Mouse (Mus musculus) embryonic facial prominence, embryonic 11.5 days (tissue): ENCODE measurements at regions not wholly inside any gene's neighbourhood (a gene's known extent, or its start where the extent isn't known, plus 50 kb on each side); places are given as distances from the start of the nearest gene placed in this dataset.

Source experiments
- ATAC-seq: fragments of 200-750 bp; cut with Nextera tagmentation; replicated peaks from 2 replicates; pipeline ENCODE4 v1.8.0; 2017; ENCODE audit warnings: low read depth; ENCODE audit not compliant: insufficient number of reproducible peaks, low FRiP score, low TSS enrichment
- DNase-seq: peaks from one replicate; pipeline ENCODE4 v3.0.0-alpha.2; 2015; ENCODE audit warnings: low spot score
- H3K27ac ChIP-seq: fragments of 300-500 bp; sonication (generic); replicated peaks from 2 replicates; pipeline ENCODE4 v1.5.1; 2014; ENCODE audit warnings: mild to moderate bottlenecking, low read depth, low read length, control low read depth
- H3K27me3 ChIP-seq: fragments of 300-500 bp; sonication (generic); 2 replicates; pipeline ENCODE4 v1.6.1; 2014; ENCODE audit warnings: mild to moderate bottlenecking, low read length, moderate library complexity, mixed read lengths; ENCODE audit not compliant: control insufficient read depth, insufficient read depth
- H3K36me3 ChIP-seq: fragments of 300-500 bp; sonication (generic); replicated peaks from 2 replicates; pipeline ENCODE4 v1.6.1; 2014; ENCODE audit warnings: low read depth, mild to moderate bottlenecking, low read length, moderate library complexity, mixed read lengths; ENCODE audit not compliant: control insufficient read depth, insufficient read depth
- H3K4me1 ChIP-seq: fragments of 300-500 bp; sonication (generic); 2 replicates; pipeline ENCODE4 v1.6.1; 2014; ENCODE audit warnings: low read length, mixed read lengths; ENCODE audit not compliant: control insufficient read depth, insufficient read depth
- H3K4me2 ChIP-seq: fragments of 300-500 bp; sonication (generic); 2 replicates; pipeline ENCODE4 v1.6.1; 2014; ENCODE audit warnings: low read depth, mild to moderate bottlenecking, control low read depth, low read length, moderate library complexity
- H3K4me3 ChIP-seq: fragments of 300-500 bp; sonication (generic); 2 replicates; pipeline ENCODE4 v1.5.1; 2014; ENCODE audit warnings: low read depth, low read length, control low read depth
- H3K9ac ChIP-seq: fragments of 300-500 bp; sonication (generic); replicated peaks from 2 replicates; pipeline ENCODE4 v1.6.1; 2014; ENCODE audit warnings: mild to moderate bottlenecking, control low read depth, low read length
- H3K9me3 ChIP-seq: fragments of 300-500 bp; sonication (generic); replicated peaks from 2 replicates; pipeline ENCODE4 v1.6.1; 2016; ENCODE audit warnings: mild to moderate bottlenecking, low read length, inconsistent platforms, mixed read lengths; ENCODE audit not compliant: control insufficient read depth
- WGBS: fragments of 180-500 bp; shearing (Covaris S2); extraction: QIAGEN DNeasy Blood & Tissue Kit; methylation state at CpG from one replicate; pipeline ENCODE4 v1.1.7; 2014; 5-methylcytosine and 5-hydroxymethylcytosine counted together

DNA sequence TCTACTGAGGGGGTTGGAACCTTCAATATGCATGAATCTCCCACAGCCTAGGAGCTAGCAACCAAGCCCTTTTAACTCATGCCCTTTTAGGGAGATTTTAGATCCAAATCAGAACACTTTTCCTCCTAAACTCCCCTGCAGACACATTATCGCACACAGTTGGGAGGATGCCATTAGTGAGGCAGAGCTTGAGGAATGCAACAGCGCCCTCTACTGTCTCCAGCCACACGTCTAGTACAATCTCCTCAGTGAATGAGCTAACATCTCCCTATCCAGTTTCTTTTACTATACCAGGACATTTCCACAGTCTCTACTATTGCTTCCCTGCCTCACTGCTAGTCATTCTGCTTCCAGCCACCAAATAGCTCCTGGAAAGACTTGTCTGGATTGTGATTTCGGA lies 59.3 kb downstream of the 1700080O16Rik start:
- Histone ChIP-seq H3K4me1 (no peaks in the 10 kb centered on the region), H3K9ac (no peak overlapping the region), H3K9me3 (no peaks in the 10 kb centered on the region), H3K36me3 (no peaks in the 10 kb centered on the region), H3K4me2 (no peak overlapping the region), H3K27me3 (no peaks in the 10 kb centered on the region), H3K27ac (no peak overlapping the region), H3K4me3 (no peak overlapping the region)
- 19% methylated on average over 4 of the region's 4 CpGs for WGBS
- DNase-seq (peak; percentile 86), ATAC-seq (no peak; the same call in 1 of the 2 replicates)

DNA sequence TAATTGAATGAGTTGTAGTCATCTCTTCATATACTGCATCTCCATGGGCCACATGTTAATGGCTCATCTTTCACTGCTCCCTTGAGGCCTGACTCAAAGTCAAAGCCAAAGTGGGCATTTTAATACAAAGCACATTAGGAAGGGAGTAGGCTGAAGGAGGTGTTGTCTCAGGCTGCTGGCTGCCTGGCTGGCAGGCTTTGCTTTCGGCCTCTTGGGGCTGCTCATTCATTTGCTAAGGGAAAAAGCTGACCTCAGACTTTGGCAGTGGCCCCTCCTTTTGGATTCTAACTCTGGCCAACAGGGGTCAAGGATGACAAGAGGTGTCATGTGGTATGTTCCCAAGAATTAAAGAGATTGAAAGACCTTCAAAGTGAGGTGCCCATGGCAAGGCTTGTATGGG lies 61.0 kb downstream of the 1700080O16Rik start:
- Histone ChIP-seq H3K27me3 (no peaks in the 10 kb centered on the region), H3K36me3 (no peaks in the 10 kb centered on the region), H3K27ac (no peak overlapping the region), H3K4me2 (no peak overlapping the region), H3K4me1 (no peaks in the 10 kb centered on the region), H3K9me3 (no peaks in the 10 kb centered on the region), H3K9ac (no peak overlapping the region), H3K4me3 (no peak overlapping the region)
- no peak for ATAC-seq
- DNase-seq, result no peak
- 0% methylated on average over 1 of the region's 1 CpGs for WGBS

DNA sequence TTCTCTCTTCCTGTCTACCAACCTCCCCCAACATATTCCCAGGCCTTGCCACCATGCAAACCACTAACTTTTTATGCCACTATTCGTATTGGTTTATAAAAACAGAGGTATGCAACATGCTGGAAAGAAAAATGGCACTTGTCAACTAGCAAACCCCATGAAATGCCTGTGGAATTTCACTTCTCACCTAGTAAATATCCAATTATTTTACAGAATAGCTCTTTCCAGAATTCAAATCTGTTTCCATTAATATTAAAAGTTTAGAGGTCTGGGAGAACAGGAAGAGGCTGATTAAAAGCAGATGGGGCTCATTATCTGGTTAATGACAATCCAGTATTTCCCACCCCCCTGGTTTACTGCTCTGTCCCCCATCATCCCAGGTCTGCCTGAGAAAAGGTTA lies 62.0 kb downstream of the 1700080O16Rik start:
- no peak for DNase-seq
- ATAC-seq, result no peak
- no peak overlapping the region for H3K4me2 ChIP-seq
- WGBS, result 54% methylated on average over 1 of the region's 1 CpGs
- H3K27ac ChIP-seq, result no peak overlapping the region
- H3K9me3 ChIP-seq, result no peaks in the 10 kb centered on the region
- H3K27me3 ChIP-seq, result no peaks in the 10 kb centered on the region
- no peak overlapping the region for H3K9ac ChIP-seq
- H3K4me1 ChIP-seq, result no peaks in the 10 kb centered on the region
- H3K36me3 ChIP-seq, result no peaks in the 10 kb centered on the region
- H3K4me3 ChIP-seq, result no peak overlapping the region

DNA sequence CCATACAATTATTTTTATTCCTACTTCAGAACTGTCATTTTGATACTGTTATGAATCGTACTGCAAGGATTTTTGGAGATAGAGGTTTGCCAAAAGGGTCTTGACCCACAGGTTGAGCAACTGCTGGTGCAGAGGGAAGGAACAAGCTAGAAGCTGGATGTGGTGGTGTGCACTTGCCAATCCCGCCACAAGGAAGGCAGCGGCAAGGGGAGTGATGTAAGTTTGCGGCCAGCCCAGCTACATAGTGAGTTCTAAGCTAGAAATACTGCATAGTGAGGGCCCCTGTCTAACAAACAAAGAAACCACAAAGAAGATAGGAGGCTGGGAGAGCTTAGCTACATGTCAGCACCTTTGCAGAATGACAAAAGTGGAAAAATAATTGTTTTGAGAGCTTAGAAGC lies 74.1 kb downstream of the 1700080O16Rik start:
- no peak overlapping the region for H3K4me3 ChIP-seq
- H3K4me2 ChIP-seq, result no peak overlapping the region
- H3K27me3 ChIP-seq, result no peaks in the 10 kb centered on the region
- no peaks in the 10 kb centered on the region for H3K4me1 ChIP-seq
- ATAC-seq (no peak), DNase-seq (no peak)
- H3K9me3 ChIP-seq, result no peaks in the 10 kb centered on the region
- H3K27ac ChIP-seq, result no peak overlapping the region
- H3K9ac ChIP-seq, result no peak overlapping the region
- H3K36me3 ChIP-seq, result no peaks in the 10 kb centered on the region
- 80% methylated on average over 4 of the region's 4 CpGs for WGBS

DNA sequence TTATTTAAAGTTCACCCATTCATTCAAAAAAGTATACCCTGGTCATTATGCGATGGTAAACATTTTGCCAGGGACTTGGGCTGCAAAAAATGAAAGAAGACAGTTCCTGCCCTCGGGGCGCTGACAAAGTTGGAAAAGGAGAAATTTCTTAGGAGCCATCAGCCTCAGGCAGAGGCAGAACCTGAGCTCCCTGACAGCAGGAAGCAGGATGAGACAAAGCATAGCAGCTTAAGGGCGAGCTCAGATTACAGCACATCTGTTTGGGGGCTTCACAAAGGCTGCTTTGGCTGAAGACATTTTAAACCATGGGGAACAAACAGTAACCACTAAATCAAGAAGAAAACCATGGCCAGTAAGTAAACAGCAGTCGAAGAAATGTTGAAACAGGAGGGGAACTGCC lies 75.5 kb downstream of the 1700080O16Rik start:
- no peaks in the 10 kb centered on the region for H3K36me3 ChIP-seq
- H3K4me3 ChIP-seq, result no peak overlapping the region
- H3K4me2 ChIP-seq, result no peak overlapping the region
- ATAC-seq (no peak), DNase-seq (peak; percentile 66)
- H3K27ac ChIP-seq, result 0 out of 2 replicates have a peak overlapping the region, but pooled peaks have one; percentile 13
- H3K4me1 ChIP-seq, result no peaks in the 10 kb centered on the region
- no peaks in the 10 kb centered on the region for H3K27me3 ChIP-seq
- H3K9me3 ChIP-seq, result no peaks in the 10 kb centered on the region
- WGBS, result 19% methylated on average over 5 of the region's 5 CpGs
- H3K9ac ChIP-seq, result no peak overlapping the region

DNA sequence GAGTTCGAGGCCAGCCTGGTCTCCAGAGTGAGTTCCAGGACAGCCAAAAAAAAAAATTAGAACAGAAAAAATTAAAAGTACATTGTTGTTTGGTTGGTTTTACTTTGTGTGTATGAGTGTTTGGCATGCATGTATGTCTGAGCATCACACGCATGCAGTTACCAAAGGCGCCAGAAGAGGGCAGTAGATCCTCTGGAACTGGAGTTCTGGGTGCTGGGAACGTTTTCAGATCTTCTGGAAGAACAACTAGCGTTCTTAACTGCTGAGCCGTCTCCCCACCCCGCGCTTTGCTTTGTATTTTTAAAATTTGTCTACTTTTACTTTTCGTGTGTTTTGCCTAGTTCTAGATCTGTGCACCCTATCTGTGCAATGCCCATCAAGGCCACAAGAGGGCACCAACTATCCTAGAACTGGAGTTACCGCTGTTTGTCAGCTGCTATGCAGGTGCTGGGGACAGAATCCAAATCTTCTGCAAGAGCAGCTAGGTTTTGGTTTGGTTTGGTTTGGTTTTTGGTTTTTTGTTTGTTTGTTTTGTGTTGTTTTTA lies 76.9 kb downstream of the 1700080O16Rik start:
- no peaks in the 10 kb centered on the region for H3K27me3 ChIP-seq
- H3K36me3 ChIP-seq, result no peaks in the 10 kb centered on the region
- no peak overlapping the region for H3K4me2 ChIP-seq
- ATAC-seq (no peak), DNase-seq (no peak)
- H3K9ac ChIP-seq, result no peak overlapping the region
- no peaks in the 10 kb centered on the region for H3K9me3 ChIP-seq
- WGBS, result 73% methylated on average over 10 of the region's 10 CpGs
- H3K27ac ChIP-seq, result no peak overlapping the region
- no peak overlapping the region for H3K4me3 ChIP-seq
- H3K4me1 ChIP-seq, result no peaks in the 10 kb centered on the region

DNA sequence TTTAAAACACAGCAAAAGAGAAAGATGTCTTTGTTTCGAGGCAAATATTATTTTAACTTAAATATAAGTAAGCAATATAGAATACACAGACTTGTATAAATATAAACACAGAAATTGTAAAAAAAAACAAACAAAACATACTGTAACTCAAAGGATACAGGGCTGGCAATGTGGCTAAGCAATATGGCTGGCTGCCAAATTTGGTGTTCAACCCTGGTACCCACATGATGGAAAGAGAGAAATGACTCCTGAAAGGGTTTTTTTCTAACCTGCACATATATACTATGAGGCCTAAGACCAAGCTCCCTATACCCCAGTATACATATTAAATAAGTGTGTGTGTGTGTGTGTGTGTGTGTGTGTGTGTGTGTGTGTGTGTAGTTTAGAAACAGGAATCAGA lies 79.9 kb downstream of the 1700080O16Rik start:
- no peak overlapping the region for H3K9ac ChIP-seq
- H3K9me3 ChIP-seq, result no peaks in the 10 kb centered on the region
- DNase-seq, result no peak
- WGBS, result 85% methylated on average over 1 of the region's 1 CpGs
- H3K36me3 ChIP-seq, result no peaks in the 10 kb centered on the region
- H3K27me3 ChIP-seq, result no peaks in the 10 kb centered on the region
- H3K27ac ChIP-seq, result no peak overlapping the region
- no peak overlapping the region for H3K4me2 ChIP-seq
- H3K4me3 ChIP-seq, result no peak overlapping the region
- no peak for ATAC-seq
- no peaks in the 10 kb centered on the region for H3K4me1 ChIP-seq

DNA sequence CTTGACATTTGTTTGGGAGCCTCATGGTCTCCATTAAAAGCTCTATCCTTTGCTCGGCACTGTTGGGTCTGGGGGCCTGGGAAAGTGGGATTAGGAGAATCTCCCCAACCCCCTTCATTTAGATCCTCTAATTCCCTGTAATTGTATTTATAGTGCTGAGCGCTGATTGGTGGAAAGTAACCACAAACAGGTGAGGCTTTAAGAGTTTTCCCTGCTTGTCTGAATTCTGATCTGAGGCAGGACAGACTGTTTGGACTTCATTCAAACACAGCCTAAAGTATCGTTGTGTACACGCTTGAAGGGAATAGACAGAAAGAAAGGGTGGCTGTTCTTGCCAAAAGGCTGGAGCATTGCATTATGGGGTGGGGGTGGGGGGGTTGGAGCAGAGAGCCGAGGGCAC lies 85.1 kb upstream of the Usp26 start:
- Histone ChIP-seq H3K9ac (no peak overlapping the region), H3K36me3 (no peaks in the 10 kb centered on the region), H3K9me3 (no peaks in the 10 kb centered on the region), H3K27me3 (no peaks in the 10 kb centered on the region), H3K4me3 (no peak overlapping the region), H3K4me1 (no peaks in the 10 kb centered on the region), H3K4me2 (no peak overlapping the region), H3K27ac (no peak overlapping the region)
- WGBS, result 58% methylated on average over 5 of the region's 5 CpGs
- no peak for ATAC-seq
- peak; percentile 60 for DNase-seq
